Mouse (Mus musculus) effector memory CD4-positive, alpha-beta T cell, adult 7 months (primary cell): Measurements from ENCODE around the gene Magea8. TPM values are rescaled to one million over a fixed set of nuclear protein-coding genes. Genes with fewer than 3 reads are reported as not detected.

Experiments used
- polyA plus RNA-seq: library from polyadenylated mRNA; unstranded; fragments of 100-300 nt; shearing (Covaris generic); gene quantifications from one replicate; pipeline ENCODE4 v1.2.1, GENCODE M21; 2017

Magea8 gene
- not detected for polyA plus RNA-seq

GRCm38 (mm10) chrX:154995750-154996149 is at the start of gene Magea8:
TSS of gene Magea8 (minus strand) at chrX:154995850.

GRCm38 (mm10) chrX:154949405-154949804 is 46.2 kb downstream of the Magea8 start, which contains the start of gene Magea3:
TSS of gene Magea3 (minus strand) at chrX:154949505.

GRCm38 (mm10) chrX:154935887-154936286 is 59.8 kb downstream of the Magea8 start, which contains the start of gene Magea6:
TSS of gene Magea6 (minus strand) at chrX:154935987.

Other genes starting within 250 kb of the Magea8 start
- not detected for gene Cldn34b1, start 105.6 kb downstream of the Magea8 start, polyA plus RNA-seq
- not detected for gene Magea6, start 59.9 kb downstream of the Magea8 start, polyA plus RNA-seq
- not detected for gene Magea3, start 46.3 kb downstream of the Magea8 start, polyA plus RNA-seq
- not detected for gene Magea5, start 67.3 kb upstream of the Magea8 start, polyA plus RNA-seq
- gene Magea1, start 93.9 kb upstream of the Magea8 start, polyA plus RNA-seq: not detected
- not detected for gene Magea2, start 97.8 kb upstream of the Magea8 start, polyA plus RNA-seq
- gene Cldn34b2, start 132.6 kb upstream of the Magea8 start, polyA plus RNA-seq: not detected
- 279 TPM for gene Sat1, start 220.6 kb upstream of the Magea8 start, polyA plus RNA-seq